Mouse (Mus musculus): Measurements from ENCODE around the gene Spata18. TPM values are rescaled to one million over a fixed set of nuclear protein-coding genes. Genes with fewer than 3 reads are reported as not detected.

The Spata18 gene
- total RNA-seq (2021), result under 1 TPM in 1 of 2 experiments, not detected in 1; 0.16 TPM

DNA sequence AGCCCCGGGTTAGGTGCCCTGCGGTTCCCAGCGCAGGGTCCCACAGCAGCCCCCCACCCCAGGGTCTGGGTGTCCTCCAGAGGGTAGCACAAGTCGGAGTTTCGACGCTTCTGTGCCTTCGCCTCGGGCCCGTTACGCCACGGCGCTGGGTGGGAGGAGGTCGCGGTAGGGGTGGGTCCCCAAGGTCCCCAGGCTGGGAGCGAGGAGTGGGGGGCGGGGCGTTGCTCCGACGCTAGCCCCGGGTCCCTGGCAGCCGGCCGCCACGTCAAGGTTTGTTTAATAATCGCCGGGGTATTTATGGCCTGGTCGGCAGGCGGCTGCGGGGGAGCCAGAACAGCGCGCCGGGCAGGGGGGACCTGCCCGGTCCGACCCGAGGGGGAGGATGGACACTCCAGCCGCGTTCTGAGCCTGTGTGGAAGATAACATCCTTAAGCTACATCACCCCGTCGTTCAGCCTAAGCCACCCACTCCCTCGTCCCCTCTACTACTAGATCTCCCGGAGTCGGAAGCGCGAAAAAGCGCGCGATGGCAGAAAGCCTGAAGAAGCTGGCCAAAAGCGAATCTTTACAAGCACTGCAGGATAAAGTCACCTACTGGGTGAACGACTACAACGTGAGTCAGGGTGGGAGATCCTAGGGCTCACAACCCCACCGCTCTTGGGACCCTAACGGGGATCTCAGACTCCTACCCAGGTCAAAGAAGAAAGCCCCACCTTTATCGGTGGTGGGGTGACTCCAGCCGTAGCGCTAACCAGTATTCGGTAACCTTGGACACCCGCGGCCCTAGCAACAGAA lies at the start of gene Spata18:
TSS of gene Spata18 (plus strand) at position 319 of the 794 bp plus-strand sequence.
- no peak for DNase-seq (ENCODE audit: low spot score in 2 of 2)
- intact Hi-C loops (cut with DNase I), result no loop called here

DNA sequence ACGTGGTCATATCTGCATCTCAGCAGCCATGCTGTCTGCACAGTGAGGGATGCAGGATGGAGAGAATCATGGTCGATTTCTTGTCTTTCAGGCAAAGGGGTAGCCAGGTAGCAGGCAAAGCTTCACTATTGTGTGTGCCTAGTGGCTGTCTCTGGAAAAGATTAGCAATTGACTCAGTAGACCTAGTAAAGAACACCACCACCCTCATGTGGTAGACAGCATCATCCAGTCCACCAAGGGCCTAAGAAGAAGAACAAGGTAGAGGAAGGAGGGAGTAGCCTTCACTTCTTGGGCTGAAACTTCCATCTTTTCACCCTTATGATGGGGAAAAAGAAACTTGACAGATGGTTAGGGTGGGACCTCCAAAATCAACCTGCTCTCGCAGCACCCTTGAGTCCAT lies 48.3 kb upstream of the Spata18 start:
- intact Hi-C loops (cut with DNase I), result no loop called here
- no peak for DNase-seq (ENCODE audit: low spot score in 2 of 2)

DNA sequence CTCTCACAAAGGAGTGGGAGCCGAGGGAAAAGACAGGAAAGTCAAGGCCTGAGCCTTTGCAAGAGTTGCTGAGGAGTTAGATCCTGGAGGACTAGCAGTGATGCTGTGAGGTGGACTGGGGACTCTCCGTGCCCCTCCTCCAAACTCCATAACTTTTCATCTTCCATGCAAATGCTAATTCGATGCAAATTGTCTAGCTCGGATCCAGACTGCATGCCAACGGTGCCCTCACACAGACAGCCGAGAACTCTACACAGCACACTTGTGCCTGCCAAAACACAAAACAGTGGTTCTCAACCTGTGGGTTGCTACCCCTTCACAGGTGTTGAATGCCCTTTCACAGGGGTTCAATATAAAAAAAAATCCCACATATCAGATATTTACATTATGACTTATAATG lies 46.6 kb upstream of the Spata18 start:
- DNase-seq (ENCODE audit: low spot score in 2 of 2), result peak in 1 of 2 experiments; percentile 37
- intact Hi-C loops (cut with DNase I), result no loop called here

DNA sequence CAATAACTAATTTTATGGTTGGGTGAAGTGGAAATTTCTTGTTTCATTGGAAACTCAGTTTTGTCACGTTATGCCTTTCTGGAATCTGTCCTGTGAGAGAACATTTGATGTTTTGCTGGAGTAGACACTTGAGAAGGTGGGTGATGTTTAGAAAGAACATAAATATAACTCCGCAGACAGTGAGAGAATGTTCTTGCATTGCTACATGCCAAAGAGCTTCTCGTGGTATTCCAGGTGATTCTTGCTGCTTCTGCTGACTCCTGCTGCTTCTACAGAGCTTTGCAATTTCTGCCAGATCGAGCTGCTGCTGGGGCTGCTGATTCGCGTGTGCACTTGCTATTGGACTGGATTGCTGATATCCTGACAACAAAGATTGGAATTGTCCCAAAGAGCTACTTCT lies 46.2 kb upstream of the Spata18 start:
- peak in 1 of 2 experiments; percentile 61 for DNase-seq (ENCODE audit: low spot score in 2 of 2)

DNA sequence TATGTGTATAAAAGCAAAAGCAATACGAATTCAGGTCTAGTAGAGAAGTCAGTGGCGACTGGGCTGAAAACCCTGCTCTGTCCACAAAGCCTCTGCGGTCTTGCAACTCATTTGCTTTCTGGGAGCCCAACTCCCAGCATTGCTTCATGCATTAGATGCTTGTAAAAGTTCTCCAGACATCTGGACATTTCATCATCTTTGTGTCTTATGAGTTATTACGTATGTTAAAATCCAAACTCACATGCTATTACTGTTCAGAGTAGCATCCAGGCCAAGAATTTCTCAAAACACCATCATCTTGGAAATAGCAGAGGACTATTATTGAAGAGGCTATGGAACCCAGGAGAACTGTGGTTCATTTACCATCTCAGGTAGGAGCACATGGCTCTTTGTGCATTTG lies 40.1 kb upstream of the Spata18 start:
- intact Hi-C loops (cut with DNase I), result no loop called here
- no peak for DNase-seq (ENCODE audit: low spot score in 2 of 2)

More for the DNA sequence above, 46.2 kb upstream of the Spata18 start:
- intact Hi-C loops (cut with DNase I), result no loop called here

DNA sequence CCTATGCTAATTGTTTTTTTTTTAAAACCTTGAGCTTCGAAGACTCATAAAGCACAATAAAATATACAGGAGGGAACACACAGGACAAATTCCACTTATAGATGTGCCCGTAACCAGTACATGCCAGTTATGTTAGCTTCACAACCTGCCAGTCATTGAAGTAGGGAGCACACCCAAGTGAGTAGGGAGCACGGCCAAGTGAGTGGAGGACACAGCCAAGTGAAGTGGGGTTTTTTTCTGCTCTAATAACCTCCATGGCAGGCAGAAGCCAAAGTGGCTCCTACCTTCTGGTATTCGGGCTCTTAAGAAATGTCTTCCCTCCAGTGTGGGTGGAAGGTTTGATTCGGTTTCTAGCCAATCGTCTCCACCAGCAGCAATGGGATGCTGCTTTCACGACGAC lies 37.9 kb upstream of the Spata18 start:
- intact Hi-C loops (cut with DNase I), result no loop called here
- no peak for DNase-seq (ENCODE audit: low spot score in 2 of 2)

DNA sequence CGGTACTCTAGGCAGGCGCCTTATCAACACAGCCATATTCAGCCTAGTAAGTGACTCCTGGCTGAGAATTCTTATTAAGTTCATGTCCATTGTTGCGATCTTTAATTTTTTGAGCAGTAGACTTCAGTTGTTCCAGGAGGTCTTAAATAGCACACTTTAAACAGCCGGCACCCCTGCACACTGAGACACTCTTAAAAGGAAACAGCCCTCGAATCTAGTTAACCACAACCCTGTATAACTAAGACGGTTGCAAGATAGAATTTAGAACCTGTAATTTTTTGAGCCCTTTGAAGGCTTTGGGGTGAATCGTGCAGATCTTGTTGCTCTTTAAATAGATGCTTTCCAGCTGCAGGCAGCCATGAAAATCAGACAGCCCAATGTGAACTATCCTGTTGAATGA lies 36.0 kb upstream of the Spata18 start:
- intact Hi-C loops (cut with DNase I), result no loop called here
- no peak for DNase-seq (ENCODE audit: low spot score in 2 of 2)

DNA sequence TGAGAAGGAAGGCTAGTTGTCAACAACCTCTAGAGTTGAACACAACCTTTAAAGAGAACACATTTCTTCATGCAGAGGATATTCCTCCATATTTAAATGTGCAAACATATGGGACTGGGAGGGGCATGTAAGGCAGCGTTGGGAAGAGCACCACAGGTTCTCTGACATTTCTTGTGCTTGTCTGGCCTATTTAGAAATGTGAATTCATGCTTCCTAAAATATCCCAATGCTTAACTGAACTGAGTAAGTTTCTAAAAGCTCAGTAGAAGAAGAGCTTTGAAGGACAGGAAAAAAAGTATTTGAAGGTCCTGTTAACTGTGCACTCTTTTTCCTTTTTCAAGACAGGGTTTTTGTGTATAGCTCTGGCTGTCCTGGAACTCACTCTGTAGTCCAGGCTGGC lies 32.2 kb upstream of the Spata18 start:
- DNase-seq (ENCODE audit: low spot score in 2 of 2), result peak in 1 of 2 experiments; percentile 34
- intact Hi-C loops (cut with DNase I), result loop anchor here (2.0 kb wide), 1 partner anchor 42 kb away; no protein-coding TSS in a partner anchor

DNA sequence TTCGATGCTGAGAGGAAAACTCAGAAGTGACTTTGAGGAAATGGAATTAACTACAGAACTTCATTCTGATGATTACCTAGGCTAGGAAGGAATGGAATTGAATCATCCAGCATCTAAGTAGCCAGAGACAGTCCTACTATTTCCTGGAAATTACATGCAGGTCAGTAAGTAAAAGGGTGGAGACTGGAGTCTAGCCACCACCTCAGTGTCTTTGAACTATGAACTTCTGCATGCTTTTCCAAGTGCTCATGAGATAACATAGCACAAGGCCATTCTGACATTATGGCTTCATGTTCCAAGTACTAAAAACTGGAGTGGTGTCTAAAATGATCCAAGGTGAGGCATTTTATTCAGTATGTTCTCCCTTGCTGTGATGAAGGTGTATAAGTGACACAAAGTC lies 25.7 kb upstream of the Spata18 start:
- intact Hi-C loops (cut with DNase I), result no loop called here
- no peak for DNase-seq (ENCODE audit: low spot score in 2 of 2)

DNA sequence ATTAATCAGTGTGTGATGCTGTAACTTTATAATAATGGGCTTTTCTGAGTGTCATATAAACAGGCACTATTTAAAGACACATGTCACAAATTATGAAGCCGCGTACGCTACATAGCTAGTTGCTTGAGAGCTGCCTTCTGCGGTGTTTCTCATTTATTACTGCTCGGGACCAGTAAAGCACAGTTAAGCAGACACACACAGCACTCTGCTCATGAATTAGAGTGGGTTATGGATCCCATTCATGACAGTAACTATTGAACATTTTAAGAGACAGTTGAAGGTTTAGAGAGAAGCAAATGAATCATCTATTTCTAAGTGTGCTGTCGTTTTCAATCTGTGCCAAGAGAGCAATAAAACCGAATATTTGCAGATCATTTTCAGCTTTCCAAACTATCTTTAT lies 24.3 kb upstream of the Spata18 start:
- intact Hi-C loops (cut with DNase I), result no loop called here
- DNase-seq (ENCODE audit: low spot score in 2 of 2), result no peak

DNA sequence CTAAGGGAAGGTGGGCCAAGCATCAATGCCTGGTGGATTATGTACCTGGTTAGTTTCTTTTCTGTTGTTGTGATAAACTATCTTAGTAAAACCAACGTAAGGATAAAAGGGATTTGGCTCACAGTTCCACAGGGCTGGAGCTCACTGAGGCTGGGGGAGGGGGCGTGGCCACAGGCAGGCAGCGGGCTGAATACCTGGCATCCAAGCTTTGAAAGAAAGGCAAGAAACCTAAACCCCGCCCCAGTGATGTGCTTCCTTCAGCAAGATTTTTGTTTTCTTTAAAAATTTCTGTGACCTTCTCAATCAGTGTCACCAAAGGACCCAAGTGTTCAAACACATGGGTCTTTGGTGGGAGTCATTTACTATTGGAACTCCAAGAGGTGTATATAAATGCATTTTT lies 23.6 kb upstream of the Spata18 start:
- DNase-seq (ENCODE audit: low spot score in 2 of 2), result no peak
- intact Hi-C loops (cut with DNase I), result no loop called here

DNA sequence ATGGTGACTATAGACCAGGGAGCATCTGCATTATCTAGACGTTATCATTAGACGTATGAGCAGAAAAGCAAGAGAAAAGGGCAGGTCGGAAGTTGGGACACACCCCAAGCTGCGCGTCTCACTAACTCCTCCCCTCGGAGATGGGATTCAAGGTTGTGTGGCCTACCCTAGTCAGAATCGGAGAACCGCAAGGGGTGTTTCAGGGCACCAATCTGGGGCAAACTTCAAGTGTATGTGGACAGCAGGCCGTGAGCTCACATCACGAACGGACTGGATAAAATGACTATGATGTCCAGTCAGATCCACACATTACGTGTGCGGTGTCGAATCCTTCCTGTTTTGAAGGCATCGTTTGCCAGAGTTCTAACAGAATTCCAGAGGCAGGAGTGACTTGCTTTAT lies 23.2 kb upstream of the Spata18 start:
- no peak for DNase-seq (ENCODE audit: low spot score in 2 of 2)
- intact Hi-C loops (cut with DNase I), result no loop called here

DNA sequence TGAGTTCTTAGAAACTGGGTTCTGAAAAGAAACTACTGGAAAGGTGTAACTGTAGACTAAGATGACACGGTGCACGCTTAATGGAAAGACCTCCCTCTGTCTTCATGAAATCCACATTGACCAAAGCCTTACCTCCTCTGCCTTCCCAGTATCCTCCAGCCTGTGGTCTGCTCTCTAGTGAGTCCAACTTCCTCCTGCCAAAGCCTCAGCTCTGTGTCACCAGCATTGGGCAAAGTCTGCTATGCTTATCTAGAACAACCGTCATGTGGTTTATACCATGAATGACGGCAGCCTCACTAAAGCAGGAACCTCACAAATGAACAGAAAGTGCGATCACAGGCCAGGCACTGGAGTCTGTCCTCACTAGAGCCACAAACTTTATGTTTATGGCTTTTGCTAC lies 21.0 kb upstream of the Spata18 start:
- DNase-seq (ENCODE audit: low spot score in 2 of 2), result no peak
- intact Hi-C loops (cut with DNase I), result no loop called here

DNA sequence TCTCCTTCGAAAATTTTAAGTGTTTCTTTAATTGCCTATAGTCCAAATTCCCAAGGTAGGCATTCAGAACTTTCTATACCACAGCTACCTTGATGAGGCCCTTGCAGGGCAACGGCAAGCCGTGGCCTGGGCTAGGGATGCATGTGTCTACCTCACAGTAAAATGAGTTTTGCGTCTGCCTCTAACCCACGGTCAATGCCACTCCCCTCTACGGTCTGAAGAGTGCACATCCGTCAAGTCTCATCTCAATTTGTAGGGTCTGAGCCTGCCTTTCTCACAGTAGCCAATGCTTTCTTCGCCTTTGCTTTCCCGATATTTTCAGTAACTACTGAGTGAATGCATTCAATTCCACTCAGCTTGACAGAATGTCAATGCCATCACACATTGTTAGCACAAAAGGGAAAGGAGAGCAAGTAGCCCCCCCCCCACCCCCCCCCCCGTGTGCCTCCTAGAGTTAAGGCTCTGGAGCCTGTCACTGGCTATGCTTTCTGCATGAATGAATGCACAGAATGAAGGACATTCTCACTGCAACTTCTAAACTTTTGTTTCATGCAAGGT lies 20.1 kb upstream of the Spata18 start:
- intact Hi-C loops (cut with DNase I), result no loop called here
- DNase-seq (ENCODE audit: low spot score in 2 of 2), result no peak

DNA sequence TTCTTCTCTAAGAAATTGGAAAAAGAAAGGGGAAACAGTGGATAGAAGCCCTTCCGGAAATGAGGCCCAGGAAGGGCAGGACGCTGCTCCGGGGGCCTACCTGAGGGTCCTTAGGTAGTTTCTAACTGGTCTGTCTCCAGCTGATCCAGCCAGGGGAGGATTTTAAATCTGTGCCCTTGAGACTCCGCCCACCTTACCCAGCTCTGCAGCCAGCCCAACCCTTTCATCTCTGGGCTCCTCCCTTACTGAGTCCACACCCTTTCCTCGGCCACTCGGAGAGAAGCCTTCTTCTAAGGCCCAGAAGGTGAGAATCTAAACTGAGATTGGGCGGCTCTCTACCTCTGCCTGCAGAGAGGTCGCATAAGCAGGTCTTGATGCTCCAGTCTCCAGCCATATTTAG lies 18.9 kb upstream of the Spata18 start, which contains the start of gene Lrrc66:
TSS of gene Lrrc66 (minus strand) at position 236 of the 400 bp plus-strand sequence.
- intact Hi-C loops (cut with DNase I), result no loop called here

DNA sequence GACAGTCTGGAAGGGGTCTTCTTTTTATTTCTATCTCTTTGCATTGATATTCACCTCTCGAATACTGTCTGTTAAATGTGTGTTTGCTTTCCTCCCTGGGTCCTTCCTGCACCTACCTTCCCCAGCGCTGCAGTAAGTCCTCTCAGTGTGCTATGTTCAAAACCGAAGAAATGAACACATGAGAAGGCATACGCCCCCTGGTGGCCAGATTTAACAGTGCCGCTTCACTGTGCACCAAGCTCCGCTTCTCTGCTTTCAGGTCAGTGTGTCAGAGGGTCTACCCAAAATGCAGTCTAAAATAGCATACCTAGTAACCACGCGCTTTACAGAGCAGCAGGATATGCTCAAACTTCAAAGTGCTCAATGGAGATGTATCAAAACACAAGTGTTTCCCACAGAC lies 18.0 kb upstream of the Spata18 start:
- intact Hi-C loops (cut with DNase I), result no loop called here
- DNase-seq (ENCODE audit: low spot score in 2 of 2), result peak; percentile 84

More for the DNA sequence above, 18.9 kb upstream of the Spata18 start, which contains the start of gene Lrrc66:
- DNase-seq (ENCODE audit: low spot score in 2 of 2), result no peak

DNA sequence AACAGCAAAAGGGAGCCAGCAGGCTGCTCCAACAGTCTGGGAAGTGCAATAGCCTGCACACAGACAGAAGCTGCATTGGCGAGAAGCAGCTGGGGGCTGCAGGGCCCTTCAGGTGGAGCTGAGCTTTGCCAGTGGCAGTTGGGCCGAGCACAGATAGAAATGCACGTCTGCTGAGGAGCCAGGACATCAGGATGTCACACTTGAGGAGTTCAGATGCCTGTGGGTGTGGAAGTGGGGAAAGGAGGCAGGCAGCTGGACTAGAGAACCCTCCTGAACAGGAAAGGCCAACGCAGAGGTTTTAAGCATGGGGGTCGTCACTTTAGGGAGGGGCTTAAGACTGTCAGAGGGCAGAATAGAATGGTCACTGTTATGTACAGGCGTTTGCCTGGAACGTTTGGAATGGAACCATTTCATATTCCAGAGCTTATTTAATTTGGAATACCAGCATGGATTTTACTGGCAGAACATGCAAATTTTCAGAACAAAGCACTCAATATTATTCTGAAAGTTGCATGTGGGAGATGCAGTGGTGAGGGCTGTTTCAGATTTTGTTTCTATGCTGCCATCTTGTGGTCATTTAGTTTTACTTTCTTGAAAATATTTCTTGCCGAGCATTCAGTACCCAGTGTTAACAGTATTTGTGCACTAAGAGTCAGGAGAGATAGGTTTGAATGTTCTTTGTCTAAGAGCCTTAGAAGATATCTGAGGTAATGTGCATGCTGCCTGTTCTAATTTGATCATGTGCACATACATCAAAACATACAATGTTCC lies 13.7 kb upstream of the Spata18 start:
- intact Hi-C loops (cut with DNase I), result loop anchor here (1.0 to 5.0 kb wide), 3 partner anchors 97 to 206 kb away; no protein-coding TSS in a partner anchor
- peak in 1 of 2 experiments; percentile 79 for DNase-seq (ENCODE audit: low spot score in 2 of 2)

DNA sequence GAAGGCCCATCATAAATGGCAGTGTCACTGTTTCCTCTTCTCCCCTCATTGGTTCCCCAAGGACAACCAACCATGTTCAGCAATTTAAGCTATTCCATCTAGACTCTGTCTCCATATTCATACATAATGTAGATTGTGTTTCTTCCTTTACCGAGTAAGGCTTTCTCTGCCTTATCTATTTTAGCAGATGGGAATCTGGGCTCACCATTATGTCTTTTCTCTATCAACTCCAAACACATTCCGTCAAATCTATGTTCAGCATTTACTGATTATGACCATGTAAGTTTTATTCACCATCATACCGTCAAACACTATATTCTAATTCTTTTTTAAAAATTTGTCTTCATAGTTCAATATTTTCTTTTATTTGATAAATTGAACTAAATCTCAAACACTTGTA lies 10.1 kb upstream of the Spata18 start:
- intact Hi-C loops (cut with DNase I), result no loop called here
- DNase-seq (ENCODE audit: low spot score in 2 of 2), result no peak

DNA sequence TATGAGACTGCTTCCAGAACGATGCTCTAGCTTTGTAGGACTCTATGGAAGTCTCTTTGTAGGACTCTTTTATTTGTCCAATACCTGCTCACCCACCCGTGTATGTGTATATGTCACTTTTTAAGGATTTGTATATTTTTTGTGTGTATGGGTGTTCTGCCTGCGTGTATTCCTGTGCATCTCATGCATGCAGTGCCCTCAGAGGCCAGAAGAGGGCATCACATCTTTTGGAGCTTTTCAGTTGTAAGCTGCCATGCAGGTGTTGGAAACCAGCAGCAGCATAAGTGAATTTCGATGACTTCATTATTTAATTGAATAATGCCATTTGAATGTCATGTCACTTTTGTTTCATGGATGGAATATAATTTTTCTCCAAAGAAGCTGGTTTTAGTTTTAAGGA lies 9.1 kb upstream of the Spata18 start:
- intact Hi-C loops (cut with DNase I), result no loop called here
- peak in 1 of 2 experiments; percentile 35 for DNase-seq (ENCODE audit: low spot score in 2 of 2)

DNA sequence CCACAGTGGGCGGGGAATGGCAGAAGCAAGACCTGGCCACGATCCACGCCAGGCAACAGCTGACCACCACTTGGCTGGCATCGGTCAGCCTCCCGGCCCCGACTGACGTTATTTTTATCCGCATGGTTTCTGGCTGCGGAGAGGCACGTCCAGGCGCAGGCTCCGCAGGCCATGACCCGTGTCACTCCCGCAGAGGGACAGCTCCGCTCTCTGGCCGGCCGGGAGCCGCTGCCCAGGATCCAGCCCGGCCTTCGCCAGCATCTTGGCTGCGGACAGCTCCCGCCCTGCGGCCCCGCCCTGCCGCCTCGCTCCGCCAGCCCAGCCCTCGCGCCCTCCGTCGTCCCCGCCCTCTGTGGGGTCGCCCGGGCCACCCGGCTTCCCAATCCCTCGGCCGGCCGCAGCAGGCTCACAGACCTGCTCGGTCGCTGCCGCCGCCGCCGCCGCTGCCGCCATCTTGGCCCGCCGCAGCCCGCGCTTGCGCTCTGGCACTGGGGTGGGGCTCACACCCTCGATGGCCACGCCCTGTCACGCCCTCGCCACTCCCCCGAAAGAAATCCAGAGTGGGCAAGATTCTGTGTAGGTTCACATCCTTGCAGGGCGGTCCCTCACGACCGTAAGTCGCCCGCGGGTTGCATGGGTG lies 3.8 kb upstream of the Spata18 start, which contains the start of gene Sgcb:
TSS of gene Sgcb (minus strand) at position 530 of the 640 bp plus-strand sequence.
- DNase-seq (ENCODE audit: low spot score in 2 of 2), result peak; percentile 84 to 89
- intact Hi-C loops (cut with DNase I), result no loop called here

Data from left cerebral cortex, postnatal 25 days (tissue).